Mouse (Mus musculus) kidney, postnatal 36 days (tissue): ENCODE data around the gene Olfr15.
"Not testable (repeated sequence)": the region's sequence is repeated elsewhere in the genome, so short reads cannot be mapped to it uniquely, and the experiment has no call there.

Experiments used
- DNase-seq, 2 experiments: peaks; one replicate each; pipeline ENCODE4 v3.0.0; 2021 to 2022; ENCODE audit warnings: mixed read lengths in 2 of 2

Olfr15 gene

DNA sequence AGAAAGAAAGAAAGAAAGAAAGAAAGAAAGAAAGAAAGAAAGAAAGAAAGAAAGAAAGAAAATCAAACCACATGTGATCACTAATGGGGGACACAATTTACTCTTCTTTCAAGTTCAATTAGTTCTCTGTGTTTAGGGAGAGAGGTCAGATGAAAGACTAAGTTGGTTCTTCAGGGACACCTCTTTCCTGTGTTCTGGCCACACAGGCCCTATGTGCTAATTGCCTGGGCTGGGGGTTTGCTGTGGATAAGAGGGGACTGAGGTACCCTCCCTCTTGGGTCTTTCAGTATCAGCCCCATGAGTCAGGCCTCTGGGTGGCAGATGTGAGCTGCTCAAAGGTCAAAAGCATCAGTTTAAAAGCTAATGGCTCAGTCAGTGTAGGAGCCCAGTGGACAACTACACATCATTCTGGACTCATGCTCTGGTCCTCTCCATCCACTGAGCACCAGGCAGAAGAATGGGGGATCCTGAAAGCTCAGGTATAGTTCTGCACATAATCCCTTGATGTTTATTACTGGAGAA is at the start of gene Olfr15:
TSS of gene Olfr15 (plus strand) at position 291 of the 522 bp plus-strand sequence.
- peak in 1 of 2 experiments; percentile 25 for DNase-seq

GRCm38 (mm10) chr16:3781237-3781636 is 49.4 kb upstream of the Olfr15 start:
- DNase-seq: no peak

DNA sequence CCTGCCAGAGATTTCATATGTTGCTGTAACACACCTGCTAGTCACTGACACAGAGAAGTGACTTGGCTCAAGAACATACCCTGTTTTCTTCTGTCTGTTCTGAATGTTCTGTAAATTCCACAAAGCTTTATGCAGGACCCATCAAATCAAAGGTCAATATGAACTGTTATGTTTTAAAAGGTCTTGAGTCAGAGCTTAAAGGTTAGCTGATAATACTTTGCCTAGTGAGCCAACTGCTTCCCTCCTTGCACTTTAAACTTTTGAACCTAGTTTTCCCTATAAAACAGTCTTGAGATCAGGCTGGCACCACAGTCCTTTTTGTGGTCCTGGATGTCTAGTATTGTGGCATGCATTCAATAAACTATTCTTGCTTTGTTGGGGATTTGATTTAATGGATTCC is 42.3 kb upstream of the Olfr15 start:
- DNase-seq: no peak

DNA sequence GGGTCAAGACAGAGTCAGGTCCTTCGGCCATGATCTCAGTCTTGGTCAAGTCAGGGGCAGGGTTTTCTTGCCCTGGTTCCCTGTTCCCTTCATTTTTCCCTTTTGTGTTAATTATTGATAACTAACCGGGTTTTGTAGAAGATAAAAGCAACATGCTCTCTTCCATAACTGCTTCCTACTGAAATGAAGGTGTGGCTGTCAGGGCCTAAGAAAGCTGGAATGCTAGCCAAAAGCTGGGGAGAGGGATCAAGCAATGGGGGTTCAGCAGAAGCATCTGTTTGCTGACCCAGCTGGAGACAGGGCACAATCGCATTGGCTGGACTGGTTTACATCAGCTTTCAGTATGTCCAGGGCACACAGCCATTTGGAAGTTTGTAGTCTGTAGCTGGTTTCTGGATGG is 22.5 kb upstream of the Olfr15 start:
- no peak for DNase-seq

DNA sequence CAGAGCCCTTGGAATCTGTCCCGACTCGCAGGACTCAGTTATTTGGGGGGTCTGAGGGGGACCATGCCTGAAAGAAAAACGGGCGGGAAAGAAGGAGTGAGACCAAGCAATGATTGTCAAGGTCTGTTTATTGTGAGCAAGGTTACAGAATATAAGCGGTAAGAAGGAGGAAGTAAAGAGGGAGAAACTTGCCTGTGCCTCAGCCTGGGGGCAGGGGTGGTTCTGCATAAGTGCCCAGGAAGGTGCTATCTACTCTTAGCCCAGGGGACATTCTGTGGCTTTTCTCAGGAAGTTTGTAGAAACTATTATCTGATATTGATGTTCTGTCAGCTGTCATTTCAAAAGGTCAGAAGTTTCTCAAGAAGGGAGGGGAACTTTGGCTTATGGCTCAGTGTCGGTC is 16.0 kb upstream of the Olfr15 start:
- not testable (repeated sequence) for DNase-seq

GRCm38 (mm10) chr16:3820202-3820601 is 10.5 kb upstream of the Olfr15 start:
- no peak for DNase-seq

- DNase-seq: no peak
Measured at GRCm38 (mm10) chr16:3828021-3828420, 2.7 kb upstream of the Olfr15 start.

DNA sequence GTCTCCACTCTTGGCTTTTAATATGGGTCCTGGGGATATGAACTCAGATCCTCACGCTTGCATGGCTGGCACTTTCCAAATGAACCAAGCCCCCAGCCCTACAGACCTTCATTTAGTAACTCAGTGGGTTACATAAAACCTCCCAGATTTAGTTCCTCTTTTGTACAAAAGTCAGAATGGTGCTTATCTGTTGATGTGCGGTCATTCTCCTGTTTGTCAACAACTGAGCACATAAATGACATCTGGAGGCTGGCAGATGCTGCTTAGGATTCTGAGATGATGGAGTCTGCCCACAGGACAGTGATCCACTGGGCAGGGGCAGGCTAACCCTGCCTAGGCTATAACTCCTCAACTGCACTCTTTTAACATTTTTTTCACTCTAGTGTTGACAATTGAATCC is 951 bp upstream of the Olfr15 start:
- DNase-seq: no peak

DNA sequence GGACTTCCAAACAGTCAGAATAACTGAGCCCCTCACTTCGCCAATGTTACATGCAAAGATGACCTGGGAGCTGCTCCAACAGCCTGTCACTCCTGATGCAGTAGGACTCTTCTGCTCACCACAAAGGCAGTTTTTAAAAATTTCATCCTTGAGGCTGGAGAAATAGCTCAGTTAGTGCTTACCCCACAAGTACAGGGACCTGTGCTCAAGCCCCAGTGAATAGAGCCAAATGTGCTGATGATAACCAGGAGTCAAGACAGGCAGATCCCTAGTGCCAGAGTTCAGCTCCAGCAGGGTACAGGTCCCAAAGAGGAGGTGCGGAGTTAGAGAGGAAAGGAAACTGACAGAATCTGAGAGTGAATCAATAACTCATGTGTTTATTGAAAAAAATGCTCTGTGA is 4.8 kb downstream of the Olfr15 start:
- DNase-seq: no peak

DNA sequence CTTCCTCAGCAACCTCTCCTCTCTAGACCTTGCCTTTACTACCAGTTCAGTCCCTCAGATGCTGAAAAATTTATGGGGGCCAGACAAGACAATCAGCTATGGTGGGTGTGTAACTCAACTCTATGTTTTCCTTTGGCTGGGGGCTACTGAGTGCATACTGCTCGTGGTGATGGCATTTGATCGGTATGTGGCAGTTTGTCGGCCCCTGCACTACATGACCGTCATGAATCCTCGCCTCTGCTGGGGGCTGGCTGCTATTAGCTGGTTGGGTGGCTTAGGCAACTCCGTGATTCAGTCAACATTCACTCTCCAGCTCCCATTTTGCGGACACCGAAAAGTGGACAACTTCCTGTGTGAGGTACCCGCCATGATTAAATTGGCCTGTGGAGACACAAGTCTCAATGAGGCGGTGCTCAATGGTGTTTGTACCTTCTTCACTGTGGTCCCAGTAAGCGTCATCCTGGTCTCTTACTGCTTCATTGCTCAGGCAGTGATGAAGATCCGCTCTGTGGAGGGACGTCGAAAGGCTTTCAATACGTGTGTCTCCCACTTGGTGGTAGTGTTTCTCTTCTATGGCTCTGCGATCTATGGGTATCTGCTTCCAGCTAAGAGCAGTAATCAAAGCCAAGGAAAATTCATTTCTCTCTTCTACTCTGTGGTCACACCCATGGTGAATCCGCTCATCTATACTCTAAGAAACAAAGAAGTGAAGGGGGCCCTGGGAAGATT is 8.6 kb downstream of the Olfr15 start:
- DNase-seq: peak; percentile 29 to 43

GRCm38 (mm10) chr16:3842989-3843388 is 12.3 kb downstream of the Olfr15 start:
- no peak for DNase-seq

DNA sequence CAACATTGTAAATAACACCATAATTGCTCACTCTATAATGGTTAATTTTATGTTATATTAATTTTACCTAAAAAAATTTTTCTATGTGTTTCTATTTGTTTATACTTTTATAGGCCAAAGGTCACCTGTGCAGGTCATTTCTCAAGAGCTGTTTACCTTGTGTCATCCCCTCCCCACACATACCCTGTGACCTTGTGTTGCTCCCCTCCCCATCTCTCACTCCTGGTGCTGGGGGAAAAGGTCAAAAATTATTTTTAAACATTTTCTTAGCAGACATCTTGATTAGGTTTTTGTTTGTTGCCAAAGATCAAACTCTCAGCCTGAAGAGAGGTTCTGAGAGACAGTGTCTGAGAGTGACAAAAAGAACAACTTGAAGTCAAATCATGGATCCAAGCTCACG is 13.1 kb downstream of the Olfr15 start:
- DNase-seq: no peak

- DNase-seq: peak; percentile 95 to 99
Measured at GRCm38 (mm10) chr16:3846711-3847518, 16.2 kb downstream of the Olfr15 start, which contains the start of gene Zfp174. Gene Zfp174 (plus strand): TSS chr16:3847268.

GRCm38 (mm10) chr16:3847871-3848270 is 17.2 kb downstream of the Olfr15 start:
- DNase-seq: no peak

DNA sequence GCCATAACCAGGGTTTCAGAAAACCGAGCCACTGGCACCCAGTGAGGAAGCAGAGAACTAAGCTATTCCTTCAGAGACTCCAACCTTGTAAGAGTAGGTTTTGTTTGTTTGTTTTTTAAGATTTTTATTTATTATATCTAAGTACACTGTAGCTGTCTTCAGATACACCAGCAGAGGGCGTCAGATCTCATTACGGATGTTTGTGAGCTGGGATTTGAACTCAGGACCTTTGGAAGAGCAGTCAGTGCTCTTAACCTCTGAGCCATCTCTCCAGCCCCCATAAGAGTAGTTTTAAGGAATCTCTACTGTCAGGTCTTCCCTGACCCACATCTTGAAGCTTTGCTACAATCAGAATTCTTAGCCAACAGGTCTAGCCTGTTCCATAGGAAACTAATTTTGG is 17.7 kb downstream of the Olfr15 start:
- DNase-seq: no peak

DNA sequence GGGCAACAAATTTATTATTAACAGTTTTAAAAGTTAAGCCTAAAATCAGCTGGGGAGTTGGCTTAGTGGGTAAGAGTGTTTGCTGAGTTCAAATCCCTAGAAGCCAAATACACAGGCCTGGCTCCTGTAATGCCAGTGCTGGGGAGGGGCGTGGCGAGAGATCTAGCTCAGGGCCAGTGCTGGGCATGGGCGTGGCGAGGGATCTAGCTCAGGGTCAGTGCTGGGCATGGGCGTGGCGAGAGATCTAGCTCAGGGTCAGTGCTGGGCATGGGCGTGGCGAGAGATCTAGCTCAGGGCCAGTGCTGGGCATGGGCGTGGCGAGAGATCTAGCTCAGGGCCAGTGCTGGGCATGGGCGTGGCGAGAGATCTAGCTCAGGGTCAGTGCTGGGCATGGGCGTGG is 20.6 kb downstream of the Olfr15 start:
- DNase-seq: not testable (repeated sequence)

- DNase-seq: no peak
Measured at GRCm38 (mm10) chr16:3852586-3852985, 21.9 kb downstream of the Olfr15 start.

GRCm38 (mm10) chr16:3854437-3855182 is 23.9 kb downstream of the Olfr15 start:
- no peak for DNase-seq

GRCm38 (mm10) chr16:3855776-3856175 is 25.1 kb downstream of the Olfr15 start:
- no peak for DNase-seq

GRCm38 (mm10) chr16:3859254-3859653 is 28.6 kb downstream of the Olfr15 start:
- no peak for DNase-seq

DNA sequence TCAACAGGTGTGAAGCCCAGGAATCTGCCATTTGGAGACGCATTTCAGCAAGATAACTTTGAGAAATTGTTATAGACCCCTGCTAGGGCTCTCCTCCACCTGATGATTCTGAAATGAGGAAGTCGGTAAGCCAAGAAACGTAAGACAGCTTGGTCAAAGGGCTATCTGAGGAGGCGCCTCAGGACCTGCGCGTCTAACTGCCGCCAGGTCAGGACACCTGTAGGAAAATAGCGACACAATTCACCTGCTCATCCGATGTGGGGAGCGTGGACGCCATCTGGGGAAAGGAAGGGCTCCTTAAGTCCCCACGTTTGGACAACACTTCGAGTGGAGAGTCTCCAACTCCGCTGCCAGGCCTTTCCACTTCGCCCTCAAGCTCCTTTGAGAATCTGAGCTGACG is 41.1 kb downstream of the Olfr15 start:
- no peak for DNase-seq

DNA sequence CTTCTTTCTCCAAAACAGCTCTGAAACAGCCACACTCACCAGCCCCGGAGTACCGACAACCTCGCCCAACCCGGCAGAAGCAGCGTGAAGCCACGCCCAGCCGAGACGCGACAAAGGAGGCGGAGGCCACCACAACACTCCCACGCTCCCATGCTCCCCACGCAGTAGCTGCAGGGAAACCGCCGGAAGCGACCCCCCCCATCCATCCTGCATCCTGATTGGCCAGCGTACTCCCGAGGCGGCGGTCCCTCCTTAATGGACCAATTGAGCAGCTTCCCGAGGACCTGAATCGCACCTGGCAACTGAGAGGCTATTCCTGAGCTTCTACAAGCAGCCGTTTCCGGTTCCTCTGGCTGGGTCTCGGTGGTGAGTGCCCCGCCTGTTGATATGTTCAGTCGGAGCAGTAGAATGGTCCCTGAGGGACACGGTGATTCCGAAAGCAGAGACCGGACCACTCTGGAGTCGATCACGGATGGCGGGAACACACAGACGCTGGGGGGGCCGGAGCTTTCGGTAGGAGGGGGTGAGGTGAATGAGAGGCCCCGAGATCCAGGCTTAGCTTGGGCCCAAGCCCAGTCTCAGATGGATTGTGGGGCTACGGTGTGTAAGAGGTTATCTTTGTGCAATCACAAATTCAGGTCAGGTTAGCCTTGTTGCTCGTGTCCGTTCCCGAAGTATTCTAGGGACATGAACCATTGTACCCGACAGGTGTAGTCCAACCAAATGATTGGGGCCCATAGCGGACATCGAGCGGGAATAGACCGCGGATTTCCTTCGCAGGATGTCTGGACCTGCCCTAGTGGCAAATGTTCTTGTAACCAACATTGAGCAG is 41.8 kb downstream of the Olfr15 start, which contains the start of gene Naa60:
TSS of gene Naa60 (plus strand) at position 160 of the 832 bp plus-strand sequence.
- DNase-seq: peak; percentile 96 to 97
